Mouse (Mus musculus) heart, postnatal 0 days (tissue): Measurements from ENCODE around the gene Hist1h3c.

Experiments
- CTCF ChIP-seq: IDR thresholded peaks from 2 replicates; pipeline ENCODE4 v1.5.1; 2016; ENCODE audit warnings: antibody characterized with exemption, control low read depth, low read depth
- EP300 ChIP-seq: IDR thresholded peaks from 2 replicates; pipeline ENCODE4 v1.6.1; 2016; ENCODE audit warnings: antibody characterized with exemption, low read depth

GRCm38 (mm10) chr13:23747892-23748288 is 2.5 kb upstream of the Hist1h3c start:
- TF ChIP-seq EP300 (no peak), CTCF (no peak)
